Mouse (Mus musculus) fibroblast of lung, adult 2 months (primary cell): ENCODE data around the gene Mob4.
"Not testable (repeated sequence)": the region's sequence is repeated elsewhere in the genome, so short reads cannot be mapped to it uniquely, and the experiment has no call there.

Experiments
- DNase-seq: peaks from one replicate; pipeline ENCODE4 v3.0.0-alpha.2; 2011; ENCODE audit warnings: low read depth

The Mob4 gene

GRCm38 (mm10) chr1:55130943-55131401 lies at the start of gene Mob4:
Gene Mob4 (plus strand): TSS chr1:55131231.
- peak; percentile 56 for DNase-seq

- DNase-seq = no peak
These were observed 48.9 kb upstream of the Mob4 start for GRCm38 (mm10) chr1:55082106-55082505.

GRCm38 (mm10) chr1:55085781-55086366 lies 45.2 kb upstream of the Mob4 start:
- no peak for DNase-seq

GRCm38 (mm10) chr1:55086868-55087400 lies 44.1 kb upstream of the Mob4 start:
- no peak for DNase-seq

GRCm38 (mm10) chr1:55087401-55087904 lies 43.6 kb upstream of the Mob4 start:
- peak; percentile 21 for DNase-seq

GRCm38 (mm10) chr1:55087932-55088610 lies 43.0 kb upstream of the Mob4 start, which contains the start of the genes Hspe1 and Hspd1:
Gene Hspe1 (plus strand): TSS chr1:55088132.
Gene Hspd1 (minus strand): TSS chr1:55088243.
- DNase-seq = peak; percentile 95

- no peak for DNase-seq
These were observed 42.2 kb upstream of the Mob4 start for GRCm38 (mm10) chr1:55088611-55089497.

GRCm38 (mm10) chr1:55089498-55090064 lies 41.5 kb upstream of the Mob4 start:
- DNase-seq = no peak

GRCm38 (mm10) chr1:55092056-55092455 lies 39.0 kb upstream of the Mob4 start:
- DNase-seq = no peak

GRCm38 (mm10) chr1:55092469-55092868 lies 38.6 kb upstream of the Mob4 start:
- DNase-seq = no peak

- DNase-seq = no peak
These were observed 24.0 kb upstream of the Mob4 start for GRCm38 (mm10) chr1:55106919-55107585.

GRCm38 (mm10) chr1:55107644-55108043 lies 23.4 kb upstream of the Mob4 start:
- no peak for DNase-seq

GRCm38 (mm10) chr1:55108473-55108872 lies 22.6 kb upstream of the Mob4 start:
- no peak for DNase-seq

- no peak for DNase-seq
These were observed 21.8 kb upstream of the Mob4 start for GRCm38 (mm10) chr1:55109066-55109766.

- no peak for DNase-seq
These were observed 8.0 kb upstream of the Mob4 start for GRCm38 (mm10) chr1:55123046-55123445.

GRCm38 (mm10) chr1:55123561-55123960 lies 7.5 kb upstream of the Mob4 start:
- DNase-seq = no peak

- DNase-seq = not testable (repeated sequence)
These were observed 6.9 kb upstream of the Mob4 start for GRCm38 (mm10) chr1:55124136-55124535.

- DNase-seq = no peak
These were observed 1.3 kb upstream of the Mob4 start for GRCm38 (mm10) chr1:55129716-55130115.

GRCm38 (mm10) chr1:55130190-55130916 lies 678 bp upstream of the Mob4 start:
- no peak for DNase-seq
